Mouse (Mus musculus) spleen, adult 2 months (tissue): ENCODE measurements around the gene Cd164l2. TPM values are rescaled to one million over a fixed set of nuclear protein-coding genes. Genes with fewer than 3 reads are reported as not detected.
A peak's percentile ranks its signal among the peaks of the same experiment; 100 is the strongest.

Experiments used
- DNase-seq, 2 experiments: peaks; one replicate each; pipeline versions ENCODE4 v3.0.0 to v3.0.0-alpha.2; 2012 to 2021; ENCODE audit warnings: low spot score in 2 of 2, low read depth in 1 of 2
- H3K27ac ChIP-seq: fragments of 200-500 bp; 2 replicates; pipeline ENCODE4 v1.5.1; 2012; ENCODE audit warnings: low read length, inconsistent platforms; ENCODE audit not compliant: insufficient read depth
- H3K27me3 ChIP-seq: fragments of 200-500 bp; 2 replicates; pipeline ENCODE4 v1.6.1; 2012; ENCODE audit warnings: mild to moderate bottlenecking, moderate library complexity, low read length, inconsistent platforms; ENCODE audit not compliant: control insufficient read depth, insufficient read depth
- H3K36me3 ChIP-seq: fragments of 200-500 bp; 2 replicates; pipeline ENCODE4 v1.6.1; 2012; ENCODE audit warnings: mild to moderate bottlenecking, low read length, inconsistent platforms; ENCODE audit not compliant: control insufficient read depth, insufficient read depth
- H3K4me1 ChIP-seq: fragments of 200-500 bp; 2 replicates; pipeline ENCODE4 v1.6.1; 2011; ENCODE audit warnings: inconsistent platforms; ENCODE audit not compliant: control insufficient read depth, insufficient read depth, insufficient read length
- H3K4me3 ChIP-seq: fragments of 200-500 bp; 2 replicates; pipeline ENCODE4 v1.5.1; 2011; ENCODE audit warnings: mild to moderate bottlenecking, inconsistent platforms; ENCODE audit not compliant: insufficient read depth, insufficient read length; ENCODE audit errors: extremely low read depth
- CTCF ChIP-seq: fragments of 200-500 bp; IDR thresholded peaks from 2 replicates; pipeline ENCODE4 v1.5.1; 2011; ENCODE audit warnings: mild to moderate bottlenecking, inconsistent platforms; ENCODE audit not compliant: insufficient read depth, insufficient read length, insufficient replicate concordance; ENCODE audit errors: extremely low read depth
- POLR2A ChIP-seq: fragments of 200-500 bp; IDR thresholded peaks from 2 replicates; pipeline ENCODE4 v1.6.1; 2011; ENCODE audit warnings: low read depth, low read length, inconsistent platforms
- WGBS: fragments of 180-500 bp; shearing (Covaris S2); methylation state at CpG from one replicate; pipeline ENCODE4 v1.1.7; 2018; 5-methylcytosine and 5-hydroxymethylcytosine counted together
- polyA plus RNA-seq: library from polyadenylated mRNA; depleted of rRNA; stranded (reverse); fragments of >200 nt; gene quantifications from 2 replicates; pipeline ENCODE4 v1.2.3, GENCODE M21; 2012

Cd164l2 gene
- polyA plus RNA-seq, 1 experiment, result 0.19 TPM

DNA sequence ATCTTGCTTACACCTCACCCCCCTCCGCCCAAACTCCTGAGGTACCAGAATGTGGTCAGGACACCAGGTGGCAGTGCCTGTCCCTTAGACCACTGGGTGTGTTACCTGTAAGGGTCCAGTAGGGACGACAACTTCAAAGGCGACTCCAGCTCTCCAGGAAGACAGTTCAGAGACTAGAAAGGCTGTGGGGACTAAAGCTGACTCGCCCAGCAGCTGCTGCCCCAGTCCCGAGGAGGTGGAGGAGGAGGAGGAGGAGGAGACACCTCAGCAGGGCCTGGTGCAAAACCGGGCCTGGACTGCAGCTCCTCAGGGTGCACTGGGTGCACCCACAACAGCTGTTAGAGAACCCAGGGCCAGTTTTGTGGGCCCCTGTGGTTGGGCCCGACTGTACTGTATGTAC lies 51.0 kb downstream of the Cd164l2 start, which contains the start of gene Sytl1:
Sytl1 (minus strand) TSS at position 232 of the 400 bp plus-strand sequence.
- no peak for DNase-seq
- peaks cover 21% of the 10 kb centered on the region for H3K36me3 ChIP-seq
- H3K27me3 ChIP-seq, result no peaks in the 10 kb centered on the region
- WGBS, result 17% methylated on average over 7 of the region's 7 CpGs
- peak within 1 kb of the TSS; percentile 34; the same call in 1 of the 2 replicates for H3K4me3 ChIP-seq
- H3K4me1 ChIP-seq, result no peaks in the 10 kb centered on the region; the same call in 1 of the 2 replicates
- no peak within 1 kb of the TSS for H3K27ac ChIP-seq
- no peak for TF ChIP-seq POLR2A
- no peak for TF ChIP-seq CTCF

DNA sequence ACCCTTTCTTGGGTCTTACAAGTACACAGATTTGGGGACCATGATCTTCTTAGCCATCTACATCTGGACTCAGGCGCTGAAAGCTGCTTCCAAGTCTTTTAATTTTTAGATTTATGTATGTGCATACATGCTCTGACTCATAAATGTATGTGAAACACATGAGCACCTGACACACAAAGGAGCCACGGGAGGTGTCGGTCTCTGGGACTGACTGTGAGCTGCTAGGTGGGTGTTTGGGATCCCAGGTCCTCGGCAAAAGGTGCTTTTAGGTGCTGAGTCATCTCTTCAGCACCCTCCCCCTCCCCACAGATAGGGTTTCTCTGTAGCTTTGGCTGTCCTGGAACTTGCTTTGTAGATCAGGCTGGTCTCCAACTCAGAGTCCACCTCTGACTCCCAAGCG lies 51.8 kb downstream of the Cd164l2 start:
- H3K27me3 ChIP-seq, result no peaks in the 10 kb centered on the region
- TF ChIP-seq POLR2A, result no peak
- TF ChIP-seq CTCF, result no peak
- no peak for DNase-seq
- peaks cover 29% of the 10 kb centered on the region for H3K36me3 ChIP-seq
- no peak overlapping the region for H3K27ac ChIP-seq
- H3K4me1 ChIP-seq, result no peaks in the 10 kb centered on the region; the same call in 1 of the 2 replicates
- H3K4me3 ChIP-seq, result no peak overlapping the region
- WGBS, result 75% methylated on average over 5 of the region's 5 CpGs

DNA sequence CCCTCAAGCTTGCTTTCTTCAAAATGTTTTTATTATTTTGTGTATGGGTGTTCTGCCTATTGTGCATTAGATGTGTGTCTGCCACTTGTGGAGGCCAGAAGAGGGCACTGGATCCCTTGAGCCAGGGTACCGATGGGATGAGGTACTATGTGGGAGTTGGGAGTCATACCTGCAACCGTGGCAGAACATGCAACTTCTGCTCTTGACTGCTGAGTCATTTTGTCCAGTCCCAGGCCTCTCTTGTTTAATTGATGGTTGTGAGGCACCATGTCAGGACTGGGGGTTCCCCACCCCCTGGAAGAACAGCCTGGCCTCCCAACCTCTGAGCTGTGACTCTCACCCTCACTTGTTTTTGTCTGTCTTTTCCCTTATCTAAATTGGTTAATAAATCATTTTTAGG lies 52.6 kb downstream of the Cd164l2 start:
- no peak for DNase-seq
- Histone ChIP-seq H3K4me3 (no peak overlapping the region), H3K4me1 (no peaks in the 10 kb centered on the region; the same call in 1 of the 2 replicates), H3K27me3 (no peaks in the 10 kb centered on the region), H3K27ac (no peak overlapping the region), H3K36me3 (peaks cover 37% of the 10 kb centered on the region)
- 62% methylated on average over 2 of the region's 2 CpGs for WGBS
- TF ChIP-seq POLR2A (no peak), CTCF (no peak)

DNA sequence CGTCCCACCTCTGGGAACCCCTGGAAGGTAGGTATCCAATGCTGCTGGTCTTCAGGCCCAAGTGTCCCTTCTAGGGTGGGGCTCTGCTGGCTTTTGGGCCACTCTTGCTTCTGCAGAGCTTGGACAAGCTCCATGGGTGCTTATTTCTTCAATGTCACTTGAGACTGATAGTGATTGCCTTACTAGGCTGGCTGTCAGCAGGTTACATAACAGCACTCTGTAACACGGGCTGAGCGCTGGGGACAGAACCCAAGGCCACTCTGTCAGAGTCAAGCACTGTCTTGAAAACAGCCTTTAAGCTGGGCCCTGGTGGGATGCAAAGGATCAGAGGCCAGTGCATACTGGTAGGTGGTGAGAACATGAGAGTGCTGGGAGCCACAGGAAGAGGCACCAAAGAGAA lies 53.4 kb downstream of the Cd164l2 start:
- peaks cover 38% of the 10 kb centered on the region for H3K36me3 ChIP-seq
- 81% methylated on average over 3 of the region's 3 CpGs for WGBS

GRCm38 (mm10) chr4:133265759-133266158 lies 53.8 kb downstream of the Cd164l2 start:
- H3K27me3 ChIP-seq, result no peaks in the 10 kb centered on the region
- peaks cover 38% of the 10 kb centered on the region for H3K36me3 ChIP-seq
- TF ChIP-seq CTCF (no peak), POLR2A (no peak)
- DNase-seq, result no peak
- H3K4me1 ChIP-seq, result no peaks in the 10 kb centered on the region; the same call in 1 of the 2 replicates
- H3K27ac ChIP-seq, result 0 out of 2 replicates have a peak overlapping the region, but pooled peaks have one; percentile 39
- 90% methylated on average over 4 of the region's 4 CpGs for WGBS
- H3K4me3 ChIP-seq, result no peak overlapping the region

More for the DNA sequence above, 53.4 kb downstream of the Cd164l2 start:
- Histone ChIP-seq H3K27ac (0 out of 2 replicates have a peak overlapping the region, but pooled peaks have one; percentile 39), H3K4me3 (no peak overlapping the region), H3K27me3 (no peaks in the 10 kb centered on the region), H3K4me1 (no peaks in the 10 kb centered on the region; the same call in 1 of the 2 replicates)
- no peak for DNase-seq
- TF ChIP-seq CTCF (no peak), POLR2A (no peak)

- Histone ChIP-seq H3K27ac (no peak overlapping the region; the same call in 1 of the 2 replicates), H3K4me3 (no peak overlapping the region), H3K36me3 (peaks cover 38% of the 10 kb centered on the region), H3K27me3 (no peaks in the 10 kb centered on the region), H3K4me1 (no peaks in the 10 kb centered on the region; the same call in 1 of the 2 replicates)
- no peak for DNase-seq
- TF ChIP-seq POLR2A (no peak), CTCF (no peak)
- 94% methylated on average over 12 of the region's 12 CpGs for WGBS
Observed at GRCm38 (mm10) chr4:133266248-133266880, 54.4 kb downstream of the Cd164l2 start.

DNA sequence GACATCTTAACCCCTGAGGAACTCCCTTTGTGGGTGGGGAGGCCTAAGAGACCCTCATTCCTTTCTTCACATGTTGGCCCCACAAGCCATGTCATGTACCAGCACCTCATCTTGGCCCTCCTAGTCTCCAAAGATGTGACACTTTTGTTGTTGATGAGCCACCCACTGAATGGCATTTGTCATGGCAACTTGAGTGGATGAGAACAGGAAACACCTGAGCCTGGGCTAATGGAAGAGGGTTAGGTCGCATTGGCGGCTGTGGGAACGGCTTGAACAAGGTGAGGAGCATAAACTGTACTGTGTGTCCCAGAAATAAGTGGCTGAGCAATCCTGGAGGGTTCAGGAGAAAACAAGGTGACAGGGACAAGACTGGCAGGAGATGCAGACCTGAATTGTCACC lies 57.0 kb downstream of the Cd164l2 start:
- no peak overlapping the region for H3K4me3 ChIP-seq
- no peak for DNase-seq
- no peak overlapping the region for H3K27ac ChIP-seq
- peaks cover 38% of the 10 kb centered on the region for H3K36me3 ChIP-seq
- no peak for TF ChIP-seq POLR2A
- 77% methylated on average over 3 of the region's 3 CpGs for WGBS
- H3K4me1 ChIP-seq, result no peaks in the 10 kb centered on the region
- no peaks in the 10 kb centered on the region for H3K27me3 ChIP-seq
